Mouse (Mus musculus) olfactory bulb, adult 2 months (tissue): ENCODE data around the gene Rdh16f1. TPM values are rescaled to one million over a fixed set of nuclear protein-coding genes. Genes with fewer than 3 reads are reported as not detected.

ENCODE experiments used
- H3K27ac ChIP-seq: fragments of 200-500 bp; 2 replicates; pipeline ENCODE4 v1.5.1; 2012; ENCODE audit warnings: low read depth, low read length; ENCODE audit not compliant: insufficient read depth
- H3K4me1 ChIP-seq: fragments of 200-500 bp; 2 replicates; pipeline ENCODE4 v1.6.1; 2012; ENCODE audit warnings: low read length; ENCODE audit not compliant: control insufficient read depth, insufficient read depth
- H3K4me3 ChIP-seq: fragments of 200-500 bp; 2 replicates; pipeline ENCODE4 v1.5.1; 2012; ENCODE audit warnings: mild to moderate bottlenecking, low read depth, low read length, moderate library complexity; ENCODE audit not compliant: insufficient read depth
- CTCF ChIP-seq: fragments of 200-500 bp; IDR thresholded peaks from 2 replicates; pipeline ENCODE4 v1.5.1; 2012; ENCODE audit warnings: low read depth, mild to moderate bottlenecking, low read length, moderate library complexity; ENCODE audit not compliant: insufficient read depth
- POLR2A ChIP-seq: fragments of 200-500 bp; IDR thresholded peaks from 2 replicates; pipeline ENCODE4 v1.6.1; 2012; ENCODE audit warnings: mild to moderate bottlenecking, low read depth, low read length, moderate library complexity; ENCODE audit not compliant: insufficient read depth
- WGBS: fragments of 180-500 bp; shearing (Covaris S2); methylation state at CpG from one replicate; pipeline ENCODE4 v1.1.7; 2018; 5-methylcytosine and 5-hydroxymethylcytosine counted together
- polyA plus RNA-seq: library from polyadenylated mRNA; stranded (reverse); fragments of >200 nt; gene quantifications from 2 replicates; pipeline ENCODE4 v1.2.4, GENCODE M21; 2012; ENCODE audit warnings: low replicate concordance; ENCODE audit not compliant: missing spikeins, insufficient read depth, insufficient read length

The Rdh16f1 gene
- polyA plus RNA-seq, 1 experiment, result not detected

DNA sequence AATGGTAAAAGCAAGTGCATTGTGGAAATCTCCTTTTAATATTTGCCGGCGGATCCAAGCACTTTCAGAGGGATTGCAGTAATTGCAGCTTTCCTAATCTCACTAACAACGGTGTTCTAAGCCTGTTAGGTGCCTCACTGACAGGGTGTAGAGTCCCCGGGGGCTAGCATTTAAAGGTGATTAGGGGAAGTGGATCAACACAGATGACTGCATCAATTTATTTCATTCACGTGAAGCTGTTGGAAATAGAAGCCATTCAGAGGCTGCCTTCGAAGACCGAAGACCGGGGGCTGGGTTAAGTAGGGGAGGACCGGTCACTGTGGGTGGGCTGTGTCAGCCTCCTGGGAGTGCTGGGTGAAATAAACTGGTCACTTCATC is 28.7 kb upstream of the Rdh16f1 start:
- TF ChIP-seq CTCF, result no peak
- TF ChIP-seq POLR2A, result no peak
- WGBS, result 12% methylated on average over 9 of the region's 9 CpGs
- H3K4me1 ChIP-seq, result peaks cover 18% of the 10 kb centered on the region
- H3K4me3 ChIP-seq, result no peak overlapping the region
- no peak overlapping the region for H3K27ac ChIP-seq

DNA sequence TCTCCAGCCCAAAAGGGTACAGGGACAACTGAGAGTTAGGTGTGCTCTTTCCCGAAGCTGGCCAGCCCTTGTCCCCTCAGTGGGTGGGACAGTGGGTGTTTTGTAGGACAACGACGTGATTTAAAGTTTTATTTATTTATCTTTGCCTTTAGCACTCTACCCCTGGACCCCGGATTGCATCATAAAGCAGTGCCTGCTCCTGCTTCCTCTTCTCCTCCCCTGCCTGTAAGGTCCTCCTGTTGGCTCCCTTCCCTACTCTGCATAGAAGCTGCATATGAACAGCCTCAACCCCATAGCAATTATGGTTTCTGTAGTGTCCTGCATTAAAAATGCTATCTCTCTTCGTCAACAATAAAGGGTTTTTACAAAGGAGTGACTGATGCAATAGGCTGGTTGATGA is 28.2 kb upstream of the Rdh16f1 start:
- Histone ChIP-seq H3K27ac (no peak overlapping the region), H3K4me3 (no peak overlapping the region), H3K4me1 (peaks cover 18% of the 10 kb centered on the region)
- WGBS, result 39% methylated on average over 5 of the region's 5 CpGs
- TF ChIP-seq CTCF (no peak), POLR2A (no peak)

DNA sequence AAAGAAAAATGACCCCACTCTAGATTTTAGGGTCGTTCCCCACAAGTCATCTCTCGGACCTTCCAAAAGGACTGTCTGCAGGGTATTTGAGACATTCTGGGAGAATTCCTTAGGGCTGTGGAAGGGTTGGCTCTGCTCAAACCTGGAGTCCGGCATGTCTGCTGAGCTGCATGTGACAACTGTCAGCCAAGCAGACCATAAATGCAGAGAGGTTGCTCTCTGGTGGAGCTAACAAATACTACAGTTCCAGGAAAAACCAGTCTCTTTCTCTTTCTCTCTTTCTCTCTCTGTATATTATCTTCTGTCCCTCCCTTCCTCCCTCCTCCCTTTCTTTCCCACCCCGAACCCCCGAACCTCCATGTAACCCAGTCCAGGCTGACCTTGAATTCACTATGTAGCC is 25.2 kb upstream of the Rdh16f1 start:
- 49% methylated on average over 5 of the region's 5 CpGs for WGBS
- Histone ChIP-seq H3K4me3 (no peak overlapping the region), H3K4me1 (peaks cover 13% of the 10 kb centered on the region), H3K27ac (no peak overlapping the region)
- TF ChIP-seq POLR2A (no peak), CTCF (no peak)

DNA sequence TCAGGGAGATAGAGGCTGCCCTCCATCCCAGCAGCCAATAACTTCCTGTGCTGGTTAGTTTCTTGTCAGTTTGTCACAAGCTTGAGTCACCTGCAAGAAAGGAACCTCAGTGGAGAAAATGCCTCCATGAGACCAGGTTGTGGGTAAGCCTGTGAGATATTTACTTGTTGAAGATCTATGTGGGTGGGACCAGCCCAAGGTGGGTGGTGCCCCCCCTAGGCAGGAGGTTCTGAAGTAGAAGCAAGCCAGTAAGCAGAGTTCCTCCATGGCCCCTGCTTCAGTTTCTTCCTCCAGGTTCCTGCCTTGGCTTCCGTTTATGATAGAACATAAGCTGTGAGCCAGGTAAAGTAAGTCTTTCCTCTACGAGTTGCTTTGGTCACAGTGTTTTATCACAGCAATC is 23.3 kb upstream of the Rdh16f1 start:
- 91% methylated on average over 2 of the region's 2 CpGs for WGBS
- TF ChIP-seq POLR2A (no peak), CTCF (no peak)
- Histone ChIP-seq H3K4me3 (no peak overlapping the region), H3K4me1 (peaks cover 9% of the 10 kb centered on the region), H3K27ac (no peak overlapping the region)

DNA sequence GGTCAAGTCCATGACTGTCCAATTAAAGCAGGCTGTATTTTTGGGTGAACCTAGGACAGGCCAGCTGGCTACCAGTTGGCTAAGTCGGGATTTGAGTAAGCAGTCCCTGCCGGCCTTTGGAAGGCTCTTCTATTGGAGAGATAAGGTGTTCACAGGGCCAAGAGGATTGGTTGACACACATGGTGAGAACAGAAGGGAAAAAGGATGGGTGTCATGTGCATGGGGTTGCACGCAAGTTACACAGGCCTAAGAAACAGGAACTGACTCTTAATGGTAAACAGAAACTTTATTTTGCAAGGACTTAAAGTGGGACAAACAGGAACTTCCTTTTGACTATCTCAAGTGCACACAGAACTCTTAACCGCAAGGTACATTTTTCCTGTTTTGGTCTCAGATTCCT is 22.7 kb upstream of the Rdh16f1 start:
- TF ChIP-seq CTCF (no peak), POLR2A (no peak)
- 86% methylated on average over 4 of the region's 4 CpGs for WGBS
- no peak overlapping the region for H3K27ac ChIP-seq
- H3K4me1 ChIP-seq, result peaks cover 7% of the 10 kb centered on the region
- H3K4me3 ChIP-seq, result no peak overlapping the region

DNA sequence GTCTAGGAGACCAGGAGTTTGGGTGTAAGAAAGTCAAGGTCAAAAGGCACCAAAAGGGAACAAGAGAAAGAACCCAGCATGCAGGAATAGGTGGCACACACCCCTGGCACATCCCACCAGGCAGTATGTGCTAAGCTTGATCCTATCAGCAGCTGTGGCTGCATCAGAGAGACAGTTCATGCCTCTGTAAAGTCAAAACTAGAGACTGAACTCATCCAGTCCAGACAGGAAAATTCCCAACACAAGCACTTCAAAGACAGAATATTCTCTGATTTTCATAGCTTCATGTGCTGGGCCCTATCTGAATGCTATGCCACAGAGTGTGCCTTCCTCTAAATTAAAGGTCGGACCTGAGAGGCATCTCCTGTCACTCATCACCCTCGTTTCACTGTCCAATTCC is 22.0 kb upstream of the Rdh16f1 start:
- H3K4me3 ChIP-seq, result no peak overlapping the region
- TF ChIP-seq CTCF, result no peak
- no peak for TF ChIP-seq POLR2A
- 25% methylated on average over 2 of the region's 2 CpGs for WGBS
- H3K27ac ChIP-seq, result no peak overlapping the region
- H3K4me1 ChIP-seq, result peaks cover 7% of the 10 kb centered on the region

DNA sequence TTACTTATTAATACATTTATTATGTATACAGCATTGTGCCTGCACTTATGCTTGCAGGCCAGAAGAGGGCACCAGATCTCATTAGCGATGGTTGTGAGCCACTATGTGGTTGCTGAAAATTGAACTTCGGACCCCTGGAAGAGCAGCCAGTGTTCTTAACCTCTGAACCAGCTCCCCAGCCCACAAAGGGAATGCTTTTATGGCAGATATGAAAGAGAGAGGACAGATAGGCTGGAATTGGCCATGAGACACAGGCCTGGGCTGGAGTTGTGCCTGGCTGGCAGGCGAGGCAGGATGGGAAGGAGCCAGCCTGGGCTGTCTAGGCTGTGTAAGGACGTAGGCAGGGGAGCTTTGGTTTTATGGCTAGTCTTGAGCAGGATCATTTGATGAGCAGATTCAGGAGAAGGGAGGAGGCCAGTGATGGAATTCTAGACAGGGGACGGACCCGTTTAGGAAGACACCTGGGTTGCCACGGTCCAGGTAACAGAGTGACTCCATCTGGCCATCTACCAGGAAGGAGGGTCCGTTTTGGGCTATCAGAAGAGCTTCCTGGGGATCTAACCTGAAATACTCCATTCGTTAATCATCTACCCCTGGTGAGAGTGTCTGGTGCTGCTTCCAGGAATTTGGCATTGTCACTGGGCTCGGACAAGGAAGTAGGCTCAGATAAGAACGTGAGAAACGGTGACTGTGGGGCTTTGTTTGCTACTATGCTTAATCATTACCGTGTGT is 21.3 kb upstream of the Rdh16f1 start:
- no peak overlapping the region for H3K4me3 ChIP-seq
- no peak for TF ChIP-seq CTCF
- no peak for TF ChIP-seq POLR2A
- WGBS, result 48% methylated on average over 13 of the region's 13 CpGs
- H3K4me1 ChIP-seq, result peaks cover 7% of the 10 kb centered on the region
- no peak overlapping the region for H3K27ac ChIP-seq

DNA sequence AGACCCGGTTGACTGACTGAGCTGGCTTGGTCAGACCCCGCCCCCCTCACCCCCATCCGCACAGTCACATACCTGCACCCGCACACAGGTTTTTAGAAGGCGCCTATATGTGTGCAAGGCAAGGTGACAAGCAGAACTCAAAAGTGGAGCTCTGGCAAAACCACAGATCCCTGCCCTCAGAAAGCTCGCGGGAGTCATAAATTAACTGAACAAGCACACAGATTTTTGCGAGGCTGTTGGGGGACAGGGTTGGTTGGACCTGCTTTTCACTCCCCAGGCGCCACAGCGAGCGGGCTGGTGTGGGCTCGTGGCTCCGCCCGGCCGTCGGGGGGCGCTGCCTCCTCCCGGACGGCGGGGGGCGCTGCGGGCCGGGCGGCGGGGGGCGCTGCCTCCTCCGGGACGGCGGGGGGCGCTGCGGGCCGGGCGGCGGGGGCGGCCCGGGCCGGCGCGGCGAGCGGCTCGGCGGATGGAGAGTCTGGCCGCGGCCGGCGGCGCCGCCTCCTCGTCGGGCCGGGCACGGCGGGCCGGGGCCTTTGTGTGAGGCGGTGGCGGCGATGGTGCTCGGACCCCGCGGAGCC is 20.4 kb upstream of the Rdh16f1 start, which contains the start of gene Zbtb39:
Gene Zbtb39, plus strand, starts transcription at position 456 of the 578 bp plus-strand sequence.
- 2% methylated on average over 32 of the region's 61 CpGs for WGBS
- H3K4me1 ChIP-seq, result peaks cover 7% of the 10 kb centered on the region
- TF ChIP-seq POLR2A (no peak; the same call in 1 of the 2 replicates), CTCF (peak; percentile 47)
- H3K27ac ChIP-seq, result no peak within 1 kb of the TSS
- peak within 1 kb of the TSS; percentile 94 for H3K4me3 ChIP-seq

DNA sequence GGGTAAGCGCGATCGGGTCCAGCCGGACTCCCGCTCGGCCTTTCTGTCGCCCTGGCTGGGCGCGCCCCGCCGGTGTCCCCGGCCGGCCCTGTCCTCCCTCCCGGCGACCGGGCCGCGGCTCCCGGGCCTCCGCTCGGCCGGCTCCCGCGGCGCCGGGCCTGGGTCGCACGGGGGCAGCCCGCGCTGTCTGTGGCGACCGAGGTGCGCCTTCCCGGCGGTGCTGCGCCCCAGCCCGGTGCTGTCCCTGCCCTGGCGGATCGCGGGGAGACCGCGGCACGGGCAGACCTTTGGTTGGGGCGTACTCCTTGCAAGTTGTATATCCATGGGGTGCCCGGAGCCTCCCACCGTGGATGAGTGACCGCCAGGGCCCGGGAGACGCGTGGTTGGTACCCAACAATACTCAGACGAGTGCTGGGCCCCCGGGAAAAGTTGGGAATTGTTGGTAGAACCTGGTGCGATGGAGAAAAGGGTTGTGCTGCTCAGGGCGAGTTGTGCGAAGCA is 19.9 kb upstream of the Rdh16f1 start:
- under 1% methylated on average over 51 of the region's 55 CpGs for WGBS
- H3K27ac ChIP-seq, result no peak overlapping the region

More for the DNA sequence above, 19.9 kb upstream of the Rdh16f1 start:
- Histone ChIP-seq H3K4me3 (peak overlapping the region; percentile 94), H3K4me1 (peaks cover 7% of the 10 kb centered on the region)
- TF ChIP-seq CTCF (peak; percentile 25; the same call in 1 of the 2 replicates), POLR2A (no peak)
